Mouse (Mus musculus) neutrophil, adult 83 days (primary cell): ENCODE measurements around the gene Otoa. TPM values are rescaled to one million over a fixed set of nuclear protein-coding genes. Genes with fewer than 3 reads are reported as not detected.

Source experiments
- total RNA-seq, 2 experiments: library from RNA; stranded (reverse); gene quantifications; one replicate each; pipeline ENCODE4 v1.2.4; 2023

The Otoa gene
- total RNA-seq, result under 1 TPM; 0.44 to 0.64 TPM

GRCm38 (mm10) chr7:121081350-121081749 is at the start of gene Otoa:
Gene Otoa, plus strand, starts transcription at chr7:121081650.

GRCm38 (mm10) chr7:121033856-121034652 is 47.4 kb upstream of the Otoa start, which contains the start of gene Mettl9:
Gene Mettl9, plus strand, starts transcription at chr7:121034445.

GRCm38 (mm10) chr7:121074281-121074680 is 7.2 kb upstream of the Otoa start, which contains the start of gene Igsf6:
Gene Igsf6, minus strand, starts transcription at chr7:121074572.

Other genes starting within 250 kb of the Otoa start
- 10 to 100 TPM; 50.7 to 53.5 TPM for gene Eef2k, start 238.8 kb upstream of the Otoa start, total RNA-seq
- gene Polr3e, start 163.9 kb upstream of the Otoa start, total RNA-seq, result 1 to 10 TPM; 6.8 to 8.6 TPM
- gene Cdr2, start 99.3 kb upstream of the Otoa start, total RNA-seq, result 10 to 100 TPM in 1 of 2 experiments, 1 to 10 TPM in 1; 6.7 to 10.8 TPM
- 1 to 10 TPM in 1 of 2 experiments, not detected in 1; 1.5 TPM for gene Mfsd13b, start 99.1 kb upstream of the Otoa start, total RNA-seq
- gene Mettl9, start 47.2 kb upstream of the Otoa start, total RNA-seq, result 100 to 1,000 TPM; 181 to 196 TPM
- 100 to 1,000 TPM; 319 to 329 TPM for gene Igsf6, start 7.1 kb upstream of the Otoa start, total RNA-seq